Mouse (Mus musculus): ENCODE data around the gene Slc4a1.

Gene Slc4a1

GRCm38 (mm10) chr11:102375196-102376173 is 9.5 kb upstream of the Slc4a1 start:
- no peak for DNase-seq (ENCODE audit: low read depth, low spot score)

- DNase-seq (ENCODE audit: low read depth, low spot score), result no peak
Measured at GRCm38 (mm10) chr11:102374108-102374725, 8.2 kb upstream of the Slc4a1 start.

- no peak for DNase-seq (ENCODE audit: low read depth, low spot score)
Measured at GRCm38 (mm10) chr11:102373646-102374045, 7.6 kb upstream of the Slc4a1 start.

- DNase-seq (ENCODE audit: low read depth, low spot score), result no peak
Measured at GRCm38 (mm10) chr11:102372936-102373335, 6.9 kb upstream of the Slc4a1 start.

- DNase-seq (ENCODE audit: low read depth, low spot score), result no peak
Measured at GRCm38 (mm10) chr11:102371926-102372685, 6.1 kb upstream of the Slc4a1 start.

- no peak for DNase-seq (ENCODE audit: low read depth, low spot score)
Measured at GRCm38 (mm10) chr11:102370285-102370684, 4.3 kb upstream of the Slc4a1 start.

- DNase-seq (ENCODE audit: low read depth, low spot score), result no peak
Measured at GRCm38 (mm10) chr11:102369263-102369662, 3.3 kb upstream of the Slc4a1 start.

- no peak for DNase-seq (ENCODE audit: low read depth, low spot score)
Measured at GRCm38 (mm10) chr11:102368347-102368746, 2.3 kb upstream of the Slc4a1 start.

GRCm38 (mm10) chr11:102367504-102368280 is 1.7 kb upstream of the Slc4a1 start:
- DNase-seq (ENCODE audit: low read depth, low spot score), result no peak

- DNase-seq (ENCODE audit: low read depth, low spot score), result no peak
Measured at GRCm38 (mm10) chr11:102365699-102366098, 304 bp downstream of the Slc4a1 start.

- DNase-seq (ENCODE audit: low read depth, low spot score), result no peak
Measured at GRCm38 (mm10) chr11:102364570-102365371, 1.2 kb downstream of the Slc4a1 start.

GRCm38 (mm10) chr11:102363623-102364022 is 2.4 kb downstream of the Slc4a1 start:
- DNase-seq (ENCODE audit: low read depth, low spot score), result no peak

GRCm38 (mm10) chr11:102361776-102362495 is 4.1 kb downstream of the Slc4a1 start:
- no peak for DNase-seq (ENCODE audit: low read depth, low spot score)

GRCm38 (mm10) chr11:102358365-102358764 is 7.6 kb downstream of the Slc4a1 start:
- no peak for DNase-seq (ENCODE audit: low read depth, low spot score)

GRCm38 (mm10) chr11:102356636-102357350 is 9.2 kb downstream of the Slc4a1 start:
- DNase-seq (ENCODE audit: low read depth, low spot score), result no peak

- no peak for DNase-seq (ENCODE audit: low read depth, low spot score)
Measured at GRCm38 (mm10) chr11:102356190-102356589, 9.8 kb downstream of the Slc4a1 start.

- no peak for DNase-seq (ENCODE audit: low read depth, low spot score)
Measured at GRCm38 (mm10) chr11:102355501-102355900, 10.5 kb downstream of the Slc4a1 start.

GRCm38 (mm10) chr11:102353021-102353431 is 13.0 kb downstream of the Slc4a1 start:
- DNase-seq (ENCODE audit: low read depth, low spot score), result no peak

- DNase-seq (ENCODE audit: low read depth, low spot score), result no peak
Measured at GRCm38 (mm10) chr11:102352378-102352777, 13.6 kb downstream of the Slc4a1 start.

Measured in CD4-positive helper T cell, adult 2 months (primary cell).